Mouse (Mus musculus) lung, postnatal 14 days (tissue): ENCODE measurements around the gene Med31.

Experiments
- DNase-seq: peaks from one replicate; pipeline ENCODE4 v3.0.0; 2021

Med31 gene

DNA sequence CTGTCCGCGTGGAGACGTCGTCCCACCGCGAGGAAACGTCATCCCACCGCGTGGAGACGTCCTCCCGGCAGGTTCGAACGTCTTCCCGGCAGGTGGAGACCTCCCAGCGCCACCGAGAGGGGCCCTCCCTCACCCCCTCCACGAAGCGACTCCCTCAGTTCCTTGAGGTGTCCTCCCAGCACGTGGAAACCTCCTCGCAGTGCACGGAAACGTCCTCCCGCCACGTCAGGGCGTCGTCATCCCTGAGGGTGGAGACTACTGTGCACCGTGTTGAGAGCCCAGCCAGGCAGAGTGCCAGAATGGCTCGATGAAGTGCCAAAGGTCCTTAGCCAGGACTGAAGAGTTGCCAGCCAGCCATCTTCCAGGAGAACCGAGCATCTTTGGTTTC, at the start of gene Med31:
Med31 (minus strand) TSS at position 183 of the 388 bp plus-strand sequence.
- DNase-seq, result peak; percentile 77

DNA sequence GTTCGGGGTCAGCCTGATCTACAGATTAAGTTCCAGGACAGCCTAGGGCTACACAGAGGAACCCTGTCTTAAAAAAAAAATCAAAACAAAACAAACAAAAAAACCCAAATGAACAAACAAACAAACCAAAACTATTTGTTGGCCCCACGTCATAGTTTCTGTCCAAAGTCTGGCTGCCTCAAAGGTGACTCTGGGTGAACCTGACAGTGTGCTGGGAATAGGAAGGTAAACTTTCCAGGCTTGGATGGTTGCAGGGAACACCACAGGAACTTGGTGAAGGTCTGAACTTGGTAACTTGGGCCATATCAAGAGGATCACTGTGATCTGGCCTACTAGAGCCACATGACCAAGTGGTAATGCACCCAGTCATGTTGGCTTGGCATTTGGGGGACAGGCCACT, 41.0 kb upstream of the Med31 start:
- DNase-seq, result no peak

- no peak for DNase-seq
Measured at GRCm38 (mm10) chr11:72255629-72256028, 40.2 kb upstream of the Med31 start.

DNA sequence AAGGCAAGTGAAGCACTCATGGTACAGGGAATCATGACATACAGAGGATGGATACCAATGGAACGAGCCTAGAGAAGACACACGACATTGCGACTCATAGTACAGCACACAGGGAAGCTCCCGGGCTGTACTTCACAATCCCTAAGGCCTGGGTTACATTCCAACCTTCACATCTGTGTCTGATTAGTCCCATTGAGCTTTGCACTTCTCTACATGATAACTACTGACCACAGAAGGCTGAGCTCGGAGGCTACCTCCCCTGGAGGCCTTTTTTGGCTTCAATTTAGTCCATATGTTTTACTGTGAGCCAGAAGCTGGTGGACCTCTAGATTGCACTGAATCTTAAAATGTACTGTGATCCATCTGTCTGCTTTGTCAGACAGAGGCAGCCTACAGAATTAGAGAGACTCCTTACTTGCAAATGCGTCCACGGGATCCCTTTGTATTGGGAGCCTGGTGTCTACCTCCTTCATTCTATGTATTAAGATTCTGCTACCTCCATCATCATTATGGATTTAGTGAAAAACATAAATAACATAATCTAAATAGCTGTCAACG, 29.9 kb upstream of the Med31 start:
- no peak for DNase-seq

DNA sequence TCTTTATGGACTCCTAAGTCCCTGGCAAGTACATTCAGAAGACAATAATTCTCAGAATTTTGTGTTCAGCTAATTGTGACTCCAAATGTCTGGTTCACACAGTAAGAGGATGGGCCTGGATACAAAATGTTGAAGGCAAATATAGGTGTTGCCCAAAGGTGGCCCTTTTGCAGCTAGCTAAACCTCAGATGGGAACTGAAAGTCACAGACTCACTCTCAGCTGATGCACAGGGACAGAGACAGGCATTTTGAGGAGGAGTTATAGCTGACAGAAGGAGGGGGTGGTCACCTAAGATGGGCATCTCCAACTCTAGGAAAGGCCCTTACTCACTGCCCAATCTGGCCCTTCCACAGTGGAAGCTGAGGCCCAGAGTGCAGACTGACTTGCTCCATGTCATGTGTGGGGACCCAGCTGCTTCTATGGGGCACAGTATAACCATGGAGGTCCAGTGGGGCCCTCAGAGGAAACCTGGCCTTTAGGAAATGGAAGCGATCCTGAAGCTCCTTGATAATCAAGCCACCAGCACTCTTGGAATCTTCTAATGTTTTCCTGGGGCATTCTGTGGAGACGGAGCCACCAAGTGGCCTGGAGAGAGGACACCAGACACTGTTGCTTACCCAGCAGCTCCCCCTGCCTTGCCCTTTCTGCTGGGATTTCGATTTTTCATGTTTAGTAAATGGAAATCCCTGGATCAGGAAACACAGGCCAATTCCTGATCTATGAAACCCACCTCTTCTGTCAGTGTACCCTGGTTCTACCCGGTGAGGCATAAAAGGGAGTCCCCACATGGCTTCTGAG, 24.9 kb upstream of the Med31 start:
- DNase-seq, result no peak

GRCm38 (mm10) chr11:72234013-72234412, 18.6 kb upstream of the Med31 start:
- no peak for DNase-seq

- no peak for DNase-seq
Measured at GRCm38 (mm10) chr11:72232991-72233390, 17.6 kb upstream of the Med31 start.

- DNase-seq, result no peak
Measured at GRCm38 (mm10) chr11:72232068-72232467, 16.7 kb upstream of the Med31 start.

GRCm38 (mm10) chr11:72228513-72228912, 13.1 kb upstream of the Med31 start:
- no peak for DNase-seq

DNA sequence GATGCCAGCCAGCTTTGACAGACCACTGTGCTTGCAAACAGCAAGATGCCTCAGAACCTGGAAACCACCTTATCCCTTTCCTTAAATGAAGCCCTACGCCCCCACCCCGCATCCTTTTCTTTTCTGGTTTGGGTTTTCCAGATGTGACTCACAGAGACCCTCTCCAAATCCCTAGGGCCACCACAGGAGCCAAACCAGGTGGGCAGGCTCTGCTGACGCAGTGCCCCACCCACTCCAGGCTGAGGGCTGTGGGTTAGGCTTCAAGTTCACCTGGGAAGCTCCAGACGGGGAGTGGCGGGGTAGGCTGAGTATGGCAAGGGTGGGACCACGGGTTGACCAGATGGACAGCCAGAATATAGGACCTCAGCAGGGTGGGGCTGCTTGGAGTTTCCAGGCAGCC, 11.5 kb upstream of the Med31 start:
- DNase-seq, result no peak

DNA sequence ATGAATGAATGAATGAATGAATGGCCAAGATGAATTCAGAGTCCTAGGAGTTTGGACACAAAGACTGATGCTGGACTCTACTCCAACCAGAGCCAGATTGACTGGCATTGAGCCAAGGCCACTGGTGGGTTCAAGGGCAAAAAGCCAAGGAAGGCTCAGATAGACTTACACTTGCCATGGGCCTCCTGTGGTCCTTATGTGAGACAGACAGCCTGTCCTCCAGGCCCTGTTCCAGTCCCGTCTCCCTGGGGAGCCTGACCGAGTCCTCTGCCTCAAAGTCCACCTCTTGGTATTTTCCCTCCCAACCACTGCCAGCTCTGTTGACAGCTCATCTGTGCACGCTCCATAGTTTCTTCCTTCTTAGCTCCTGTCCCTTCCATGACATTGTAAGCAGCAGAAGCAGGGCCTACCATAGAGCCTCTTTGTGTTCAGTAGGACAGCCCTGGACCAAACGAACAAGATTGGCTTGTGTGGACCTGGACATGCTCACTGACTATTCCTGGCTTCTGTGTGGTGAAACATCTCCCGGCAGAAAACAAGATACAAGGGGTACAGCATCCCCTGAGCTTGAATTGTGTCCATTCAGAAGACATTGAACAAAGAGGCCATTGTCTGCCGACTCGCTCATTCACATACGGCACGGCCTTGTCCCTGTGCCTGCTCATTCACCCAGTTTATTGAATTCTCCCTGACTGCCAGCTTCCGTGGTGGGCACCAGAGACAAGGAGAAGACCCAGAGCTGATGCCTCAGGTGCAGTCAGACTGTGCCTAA, 10.8 kb upstream of the Med31 start:
- no peak for DNase-seq

DNA sequence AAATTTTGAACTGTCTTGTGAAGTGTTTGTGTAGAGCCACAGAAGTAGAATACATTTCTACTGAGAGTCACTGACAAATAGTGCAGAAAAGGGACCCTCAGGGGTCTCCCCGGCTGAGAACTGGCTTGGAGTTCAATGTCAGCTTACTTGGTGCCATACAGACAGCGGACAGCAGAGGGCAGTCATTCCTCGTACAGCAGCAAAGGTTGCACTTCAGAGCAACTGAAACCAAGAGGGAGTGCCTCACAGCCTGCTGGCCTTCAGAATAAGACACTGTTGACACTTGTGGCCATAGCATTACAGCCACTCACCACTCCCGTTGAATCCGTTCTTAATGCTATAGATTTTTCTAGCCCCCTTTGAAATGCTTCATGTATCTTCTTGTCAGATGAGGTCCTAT, 9.5 kb upstream of the Med31 start:
- peak; percentile 85 for DNase-seq

DNA sequence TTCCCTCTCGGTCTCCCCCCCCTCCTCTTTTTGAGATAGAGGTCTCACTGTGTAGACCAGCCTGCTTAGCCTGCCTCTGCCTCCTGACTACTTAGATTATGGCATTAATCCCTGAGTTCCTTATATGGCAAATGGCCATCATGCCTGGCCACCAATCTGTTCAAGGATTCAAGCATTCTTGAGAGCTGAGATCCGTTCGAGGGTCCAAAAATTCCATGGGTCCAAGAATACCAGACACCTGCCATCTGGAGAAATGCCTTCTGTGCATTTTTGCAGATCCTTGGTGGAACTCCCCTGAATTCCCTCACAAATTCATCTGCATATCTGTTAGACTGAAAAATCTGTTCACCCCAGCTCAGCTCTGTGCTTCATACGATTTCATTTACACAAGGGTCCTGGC, 8.0 kb upstream of the Med31 start:
- DNase-seq, result no peak

- DNase-seq, result peak; percentile 79
Measured at GRCm38 (mm10) chr11:72221278-72221677, 5.9 kb upstream of the Med31 start.

- DNase-seq, result no peak
Measured at GRCm38 (mm10) chr11:72217116-72217515, 1.7 kb upstream of the Med31 start.

GRCm38 (mm10) chr11:72214591-72215409, 592 bp downstream of the Med31 start:
- peak; percentile 94 for DNase-seq

- DNase-seq, result no peak
Measured at GRCm38 (mm10) chr11:72207834-72208377, 7.5 kb downstream of the Med31 start.

DNA sequence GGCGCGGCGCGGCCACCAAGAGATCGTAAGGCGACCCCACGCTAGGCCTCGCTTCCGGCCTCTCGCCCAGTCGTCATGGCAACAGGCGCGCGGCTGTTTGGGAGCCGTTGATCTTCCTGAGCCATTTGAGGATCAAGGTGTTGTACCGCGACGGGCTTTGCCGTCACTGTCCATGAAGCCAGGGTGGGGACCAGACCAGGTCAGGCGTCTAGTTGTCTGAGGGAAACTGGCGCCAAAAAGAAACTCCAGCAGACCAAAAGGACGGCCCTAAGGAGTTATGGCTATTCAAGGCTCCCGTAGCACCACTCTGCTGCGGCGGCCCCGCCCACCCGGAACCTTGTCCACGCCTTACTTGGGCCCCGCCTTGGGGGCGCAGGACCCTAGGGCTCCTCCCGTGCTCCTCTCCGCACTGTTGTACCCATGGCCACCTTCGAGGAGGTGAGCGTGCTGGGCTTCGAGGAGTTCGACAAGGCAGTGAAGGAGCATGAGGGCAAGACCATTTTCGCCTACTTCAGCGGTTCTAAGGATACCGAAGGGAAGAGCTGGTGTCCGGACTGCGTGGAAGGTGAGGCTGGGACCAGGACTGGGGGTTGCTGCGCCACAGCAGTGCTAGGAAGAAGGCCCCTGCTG, 8.1 kb downstream of the Med31 start, which contains the start of the genes 4933427D14Rik and Txndc17:
4933427D14Rik (minus strand) TSS at position 256 of the 630 bp plus-strand sequence.
Txndc17 (plus strand) TSS at position 344 of the 630 bp plus-strand sequence.
- peak; percentile 89 for DNase-seq

- no peak for DNase-seq
Measured at GRCm38 (mm10) chr11:72206341-72207203, 8.8 kb downstream of the Med31 start, which contains the start of gene Gm43951. Gm43951 (minus strand) TSS chr11:72206840.

GRCm38 (mm10) chr11:72205256-72205655, 10.1 kb downstream of the Med31 start:
- no peak for DNase-seq

DNA sequence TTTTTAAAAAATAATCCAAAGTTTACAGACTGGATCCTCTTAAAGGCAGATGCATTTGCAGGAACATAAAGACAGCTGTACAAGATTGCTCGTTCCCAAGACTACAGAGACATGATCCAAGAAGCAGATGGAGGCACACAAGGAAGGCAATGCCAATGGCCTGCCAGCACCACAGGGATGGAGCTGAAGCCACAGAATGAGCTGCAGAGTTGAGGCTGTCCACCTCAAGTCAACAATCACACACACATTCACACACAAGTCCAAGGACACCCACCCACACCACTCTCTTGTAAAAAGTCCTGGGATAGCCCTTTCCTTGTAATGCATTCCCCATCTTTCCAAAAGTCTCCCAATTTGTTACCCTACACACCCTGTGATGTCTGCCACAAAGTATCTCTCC, 12.0 kb downstream of the Med31 start:
- no peak for DNase-seq
